Mouse (Mus musculus): ENCODE measurements at regions not wholly inside any gene's neighbourhood (a gene's known extent, or its start where the extent isn't known, plus 50 kb on each side); places are given as distances from the start of the nearest gene placed in this dataset.

- DNase-seq = peak; percentile 21
Measured at GRCm38 (mm10) chr4:78785378-78785774, 573.6 kb upstream of the Ptprd start.

- DNase-seq = no peak
Measured at GRCm38 (mm10) chr4:78784675-78785377, 573.1 kb upstream of the Ptprd start.

GRCm38 (mm10) chr4:78784036-78784435 lies 572.3 kb upstream of the Ptprd start:
- DNase-seq = no peak

GRCm38 (mm10) chr4:78782751-78783150 lies 571.0 kb upstream of the Ptprd start:
- DNase-seq = no peak

GRCm38 (mm10) chr4:78773867-78774266 lies 562.1 kb upstream of the Ptprd start:
- DNase-seq = no peak

GRCm38 (mm10) chr4:78736026-78736425 lies 524.3 kb upstream of the Ptprd start:
- no peak for DNase-seq

Data from retina, postnatal 1 day (tissue).